Mouse (Mus musculus): ENCODE data around the gene Ust.

- TF ChIP-seq POLR2A (IDR thresholded peaks at IDR 0.05; ENCODE audit: borderline replicate concordance, insufficient read depth, low read length) (no peak), CTCF (IDR thresholded peaks at IDR 0.05; ENCODE audit: borderline replicate concordance, insufficient read depth, low read depth, low read length) (no peak)
Observed at GRCm38 (mm10) chr10:8365816-8366215, 152.8 kb downstream of the Ust start.

All from cerebellum, adult 2 months (tissue).